Mouse (Mus musculus) lung, postnatal 36 days (tissue): ENCODE results near the gene Adamtsl2.
A peak's percentile ranks its signal among the peaks of the same experiment; 100 is the strongest.

ENCODE experiments used
- DNase-seq: peaks from one replicate; pipeline ENCODE4 v3.0.0; 2022; ENCODE audit warnings: mixed read lengths

The Adamtsl2 gene

DNA sequence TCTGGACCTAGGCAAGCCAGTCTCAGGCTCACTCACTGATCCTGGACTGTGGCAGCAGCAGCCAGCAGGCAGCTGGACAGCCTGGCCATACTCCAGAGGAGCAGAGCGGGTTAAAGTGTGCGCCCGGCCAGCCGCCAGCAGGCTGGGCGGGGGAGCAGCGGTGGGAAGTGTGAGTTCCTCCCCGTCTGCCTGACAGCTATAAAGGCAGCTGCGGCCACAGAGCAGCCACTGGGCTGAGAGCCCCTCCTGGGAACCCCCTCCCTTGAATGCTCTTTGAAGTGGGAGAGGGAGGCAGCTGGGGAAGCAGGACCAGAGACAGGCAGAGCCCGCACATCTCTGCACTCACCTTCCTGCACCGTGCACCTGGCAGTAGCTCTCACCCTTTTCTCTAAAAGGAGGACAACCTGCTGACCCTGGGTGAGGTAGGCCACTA lies at the start of gene Adamtsl2:
Gene Adamtsl2, plus strand, starts transcription at position 228 of the 433 bp plus-strand sequence.
- DNase-seq = peak; percentile 79

DNA sequence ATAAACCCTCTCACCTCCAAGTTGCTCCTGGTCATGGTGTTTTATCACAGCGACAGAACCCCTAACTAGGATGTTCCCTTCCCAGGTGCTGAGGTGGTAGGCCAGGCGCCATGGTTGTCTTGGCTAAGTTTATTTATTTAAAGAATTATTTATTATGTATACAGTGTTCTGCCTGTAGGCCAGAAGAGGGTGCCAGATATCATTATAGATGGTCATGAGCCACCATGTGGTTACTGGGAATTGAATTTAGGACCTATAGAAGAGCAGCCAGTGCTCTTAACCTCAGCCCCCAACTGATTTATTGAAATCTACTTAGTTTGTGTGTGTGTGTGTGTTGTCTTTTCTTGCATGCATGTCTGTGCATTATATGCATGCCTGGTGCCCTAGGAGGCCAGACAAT lies 46.8 kb upstream of the Adamtsl2 start:
- DNase-seq = no peak

DNA sequence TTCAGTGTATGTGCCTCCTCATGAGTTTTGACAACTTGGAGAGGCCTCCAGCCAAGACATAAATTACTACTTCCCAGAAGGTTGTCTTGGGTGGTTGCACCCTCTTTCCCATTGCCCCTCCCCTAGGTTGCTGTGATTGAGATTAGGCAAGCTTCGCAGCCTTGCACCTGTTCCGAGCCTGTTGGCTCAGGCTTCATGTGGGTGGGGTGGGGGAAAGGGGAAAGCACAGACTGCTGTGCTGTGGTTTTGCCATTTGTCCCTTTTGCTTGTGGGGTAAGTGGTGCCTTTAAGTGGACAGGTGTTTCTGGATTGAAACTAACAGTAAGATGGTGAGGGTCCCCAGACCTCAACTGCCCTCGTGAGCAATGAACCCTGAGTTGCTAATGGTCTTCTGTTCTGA lies 43.2 kb upstream of the Adamtsl2 start:
- DNase-seq = no peak

DNA sequence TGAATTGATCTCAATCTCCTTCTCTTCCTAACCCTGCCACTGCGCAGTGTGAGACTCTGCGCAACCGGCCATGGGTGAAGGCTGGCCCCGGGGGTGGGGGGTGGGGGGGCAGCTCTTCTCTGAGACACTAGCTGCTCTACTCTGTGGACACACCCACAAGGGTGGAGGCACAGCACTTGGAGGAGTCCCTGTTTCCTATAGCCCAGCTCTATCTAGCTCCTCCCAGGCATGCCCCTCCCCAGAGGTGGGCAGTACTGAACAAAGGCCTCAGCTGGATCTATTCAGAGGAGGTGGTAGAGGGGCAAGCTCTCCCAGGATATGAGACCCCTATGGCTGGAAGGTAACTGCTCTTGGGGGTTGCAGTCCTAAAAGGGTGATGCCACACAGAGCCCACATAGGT lies 42.2 kb upstream of the Adamtsl2 start:
- DNase-seq = no peak

DNA sequence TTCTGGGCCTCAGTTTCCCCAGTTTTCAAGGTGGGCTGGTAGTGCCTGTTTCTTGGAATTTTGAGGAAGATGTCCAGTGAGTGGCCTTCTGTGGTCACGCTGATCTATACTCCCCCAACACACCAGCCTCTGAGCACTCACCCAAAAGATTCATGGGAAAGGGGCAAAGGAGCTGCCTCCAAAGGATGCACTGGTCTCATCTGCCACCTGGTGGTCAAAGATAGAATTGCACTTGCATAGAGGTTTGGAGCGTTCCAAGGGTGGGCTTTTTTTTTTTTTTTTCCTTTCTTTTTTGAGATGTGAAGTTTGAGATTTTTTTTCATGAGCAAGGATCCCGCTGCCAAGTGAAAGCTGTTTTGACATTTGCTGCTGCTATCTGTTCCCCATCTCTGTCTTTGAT lies 40.6 kb upstream of the Adamtsl2 start:
- peak; percentile 91 for DNase-seq

DNA sequence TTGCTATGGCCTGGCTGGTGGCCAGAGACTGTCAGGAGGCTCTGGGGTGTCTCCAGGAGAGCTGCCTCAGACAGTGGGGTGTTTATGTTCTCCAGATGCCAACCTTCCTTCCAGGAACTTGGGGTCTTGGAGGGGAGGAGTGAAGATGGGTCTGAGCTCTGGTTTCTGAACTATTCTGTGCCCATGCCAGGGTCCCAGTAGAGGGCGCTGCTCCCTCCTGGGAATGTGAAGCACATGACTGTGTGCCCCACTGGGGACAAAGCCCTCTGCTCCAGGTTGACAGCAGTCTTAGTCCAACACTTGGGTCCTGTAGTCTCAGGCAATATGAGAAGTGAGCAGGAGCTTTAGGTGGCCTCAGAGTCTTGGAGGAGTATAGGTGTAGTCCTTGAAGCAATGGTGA lies 39.9 kb upstream of the Adamtsl2 start:
- no peak for DNase-seq

DNA sequence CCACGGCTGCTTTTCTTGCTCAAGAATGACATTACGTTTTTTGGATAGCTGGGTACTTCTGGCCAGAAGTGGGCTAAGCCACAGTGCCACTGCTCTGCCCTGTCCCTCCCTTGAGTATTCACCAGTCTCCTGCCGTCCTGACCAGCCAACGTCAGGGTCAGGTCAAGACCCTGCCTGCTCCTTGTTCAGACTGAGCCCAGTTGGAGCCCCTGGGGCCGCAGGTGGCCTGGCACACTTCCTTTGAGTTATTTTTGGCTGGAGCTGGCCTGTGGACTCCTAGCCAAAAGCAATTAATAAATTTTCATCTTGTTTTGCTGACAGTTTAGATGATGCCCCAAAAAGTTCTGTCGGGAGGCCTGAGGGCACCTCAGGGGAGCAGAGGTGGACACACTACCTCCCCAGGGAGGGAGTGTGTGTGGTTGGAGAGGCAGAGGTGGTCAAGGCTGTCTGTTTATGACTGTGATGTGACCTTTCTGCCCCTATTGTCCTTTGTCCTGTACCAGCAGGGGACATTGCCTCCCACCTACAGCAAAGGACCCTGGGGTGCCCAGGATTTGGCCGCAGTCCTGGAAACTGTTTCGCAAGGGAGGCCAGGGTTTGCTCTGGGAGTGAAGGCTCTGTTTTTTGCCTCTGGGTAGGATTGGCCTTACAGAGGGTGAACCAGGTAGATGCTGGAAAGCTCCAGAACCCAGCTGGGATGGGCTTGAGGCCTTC lies 36.9 kb upstream of the Adamtsl2 start:
- no peak for DNase-seq

DNA sequence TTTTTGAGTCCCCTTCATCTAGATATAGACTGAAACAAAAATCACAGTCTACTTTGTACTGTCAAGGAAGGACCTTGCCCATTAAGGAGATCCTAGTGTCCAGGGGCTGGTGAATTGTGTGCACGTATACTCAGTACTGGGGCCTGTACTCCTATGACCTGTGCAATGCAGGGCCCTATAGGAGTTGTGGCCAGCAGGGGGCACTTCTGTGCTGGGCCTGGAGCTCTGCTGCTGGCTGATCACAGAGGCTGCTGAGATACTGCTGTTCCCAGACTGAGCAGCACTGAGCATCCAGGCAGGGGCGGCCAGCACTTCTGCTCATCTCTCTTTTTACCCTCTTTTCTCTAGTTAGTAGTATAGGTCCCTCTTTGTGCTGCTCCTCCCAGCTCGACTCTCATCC lies 35.7 kb upstream of the Adamtsl2 start:
- peak; percentile 91 for DNase-seq

DNA sequence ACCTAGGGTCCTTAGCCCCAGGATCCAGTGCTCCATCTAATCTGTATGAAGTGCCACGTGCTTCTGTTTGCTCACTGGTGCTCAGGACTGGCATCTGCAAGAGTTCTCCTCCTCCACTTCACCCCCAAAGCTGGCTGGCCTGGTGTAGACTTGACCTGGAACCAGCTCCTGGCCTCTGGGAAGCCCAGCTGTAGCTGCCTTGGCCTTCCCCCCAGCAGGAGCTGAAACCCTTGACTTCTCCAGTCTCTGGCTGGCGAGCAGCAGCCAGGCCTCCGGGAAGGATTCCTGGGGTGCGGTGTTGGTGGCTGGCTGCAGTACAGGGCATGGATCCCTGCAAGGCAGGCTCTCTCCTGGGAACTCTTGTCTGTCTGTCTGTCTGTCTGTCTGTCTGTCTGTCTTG lies 35.0 kb upstream of the Adamtsl2 start:
- peak; percentile 47 for DNase-seq

DNA sequence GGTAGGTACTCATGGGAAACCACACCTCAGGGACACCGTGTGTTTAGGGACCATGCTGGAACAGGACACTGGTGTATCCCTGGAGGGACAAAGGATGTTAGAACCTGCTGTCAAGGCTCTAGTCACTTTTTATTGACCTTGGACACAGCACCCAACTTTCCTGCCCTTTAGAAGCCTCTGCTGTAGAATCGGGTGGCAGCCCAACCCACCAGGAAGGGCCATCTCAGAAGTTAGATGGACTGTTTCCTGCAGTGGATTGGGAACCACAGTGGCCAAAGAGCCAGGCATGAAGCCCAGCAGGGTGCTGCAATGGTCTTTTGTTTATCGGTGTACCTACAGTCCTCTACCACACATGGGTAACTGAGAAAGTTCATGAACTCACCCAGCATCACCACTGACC lies 34.5 kb upstream of the Adamtsl2 start:
- DNase-seq = peak; percentile 35

DNA sequence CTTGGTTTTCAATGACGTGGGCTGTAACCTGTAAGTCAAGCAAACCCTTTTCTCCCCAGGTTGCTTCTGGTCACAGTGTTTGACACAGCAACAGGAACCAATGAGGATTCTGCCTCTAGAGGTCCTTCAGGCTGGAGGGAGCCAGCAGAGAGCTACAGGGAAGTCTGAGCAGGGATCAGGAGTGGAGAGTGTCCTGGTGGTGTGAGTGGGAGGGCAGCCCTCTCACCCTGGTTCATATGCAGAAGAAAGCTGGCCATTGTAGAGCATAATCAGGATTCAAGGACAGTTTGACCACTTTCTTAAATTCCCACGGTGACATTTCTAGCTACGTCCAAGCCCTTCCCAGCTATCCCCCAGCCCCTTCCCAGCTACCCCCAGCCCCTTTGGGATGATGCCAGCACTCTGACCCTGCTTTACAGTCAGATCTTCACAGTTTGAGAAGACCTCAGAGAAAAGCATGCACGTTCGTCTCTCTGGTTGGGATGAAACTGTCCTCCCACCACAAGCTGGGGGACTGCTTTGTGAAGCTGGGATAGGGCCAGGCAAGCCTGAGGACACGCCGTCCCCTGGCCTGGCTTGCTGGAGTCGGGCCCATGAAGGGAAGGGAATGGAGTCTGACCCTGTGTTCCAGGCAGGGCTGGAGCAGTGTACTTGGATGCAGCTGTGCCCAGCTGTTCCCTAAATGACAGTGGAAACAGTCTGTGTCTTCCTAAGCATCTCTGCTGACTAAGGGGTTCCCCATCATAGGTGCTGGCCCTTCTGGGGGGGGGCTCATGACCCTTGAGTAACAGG lies 33.0 kb upstream of the Adamtsl2 start:
- DNase-seq = peak; percentile 80

DNA sequence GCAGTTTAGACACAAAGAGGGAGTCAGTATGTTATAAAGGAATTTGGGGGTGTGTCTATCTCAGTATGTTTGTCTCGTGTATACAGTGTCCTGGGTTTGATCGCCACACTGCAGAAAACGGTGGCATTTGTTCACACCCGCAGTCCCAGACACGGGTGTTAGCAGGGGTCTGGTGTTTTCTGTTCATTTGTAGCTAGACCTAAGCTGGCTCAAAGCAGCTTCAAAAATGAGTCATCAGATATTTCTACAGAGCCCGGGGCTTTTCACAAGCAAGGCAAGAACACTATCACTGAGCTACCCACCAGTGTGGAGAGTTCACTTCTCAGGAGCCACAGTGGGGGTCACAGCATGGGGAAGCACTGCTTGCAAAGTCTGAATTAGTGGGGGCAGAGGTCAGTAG lies 29.8 kb upstream of the Adamtsl2 start:
- DNase-seq = no peak

DNA sequence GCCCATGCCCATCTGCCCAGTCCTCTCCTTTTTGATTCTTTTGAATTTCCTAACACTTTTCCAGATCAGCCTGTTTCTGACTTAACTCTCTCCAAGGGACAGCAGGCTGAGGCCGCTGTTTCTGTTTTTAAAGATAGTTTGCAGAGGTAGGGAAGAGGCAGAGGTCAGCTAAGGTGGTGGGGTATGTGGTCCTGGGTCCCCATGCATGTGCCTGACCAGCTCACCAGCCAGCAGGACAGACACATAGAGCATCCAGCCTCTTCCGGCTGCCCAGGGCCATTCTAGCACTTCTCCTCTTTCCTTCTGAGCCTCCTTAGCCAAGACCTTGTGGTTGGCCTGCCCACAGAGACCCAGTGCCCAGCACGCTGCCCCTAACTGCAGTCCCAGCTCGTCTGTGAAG lies 20.9 kb upstream of the Adamtsl2 start:
- DNase-seq = no peak

DNA sequence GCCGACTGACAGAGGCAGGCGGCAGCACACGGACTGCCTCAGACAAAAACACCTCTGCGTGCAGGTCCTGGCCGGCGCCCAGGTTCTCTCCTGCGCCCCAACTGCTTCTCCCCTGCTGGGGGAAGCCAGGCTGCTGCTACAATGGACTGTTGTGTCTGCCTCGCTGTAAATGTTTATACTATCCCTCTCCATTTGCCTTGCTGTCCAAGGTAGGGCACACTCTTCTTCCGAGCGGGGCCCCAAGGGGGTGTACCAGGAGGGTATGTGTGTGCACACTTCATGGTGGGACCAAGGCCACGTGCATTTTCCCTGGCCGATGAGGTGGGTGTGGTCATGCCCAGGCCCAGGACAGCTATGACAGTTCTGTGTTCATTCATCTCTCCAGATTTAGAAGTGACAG lies 20.4 kb upstream of the Adamtsl2 start:
- DNase-seq = no peak

DNA sequence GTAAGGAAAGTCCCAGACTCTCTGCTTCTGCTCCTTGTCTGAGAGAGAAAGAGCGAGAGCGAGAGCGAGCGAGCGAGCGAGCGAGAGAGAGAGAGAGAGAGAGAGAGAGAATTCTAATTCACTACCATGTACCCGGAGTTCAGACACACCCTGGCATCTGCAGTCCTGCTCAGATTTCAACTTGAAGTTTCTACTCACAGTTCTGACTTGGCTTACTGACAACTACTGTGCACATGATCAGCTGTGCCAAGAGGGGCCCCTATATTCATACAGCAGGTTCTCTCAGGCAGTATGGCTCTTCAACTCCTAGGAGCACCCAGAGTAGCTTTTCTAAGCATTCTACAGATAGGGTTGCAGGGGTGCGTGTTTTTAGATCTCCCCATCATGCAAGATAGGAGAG lies 20.0 kb upstream of the Adamtsl2 start:
- DNase-seq = peak; percentile 44

DNA sequence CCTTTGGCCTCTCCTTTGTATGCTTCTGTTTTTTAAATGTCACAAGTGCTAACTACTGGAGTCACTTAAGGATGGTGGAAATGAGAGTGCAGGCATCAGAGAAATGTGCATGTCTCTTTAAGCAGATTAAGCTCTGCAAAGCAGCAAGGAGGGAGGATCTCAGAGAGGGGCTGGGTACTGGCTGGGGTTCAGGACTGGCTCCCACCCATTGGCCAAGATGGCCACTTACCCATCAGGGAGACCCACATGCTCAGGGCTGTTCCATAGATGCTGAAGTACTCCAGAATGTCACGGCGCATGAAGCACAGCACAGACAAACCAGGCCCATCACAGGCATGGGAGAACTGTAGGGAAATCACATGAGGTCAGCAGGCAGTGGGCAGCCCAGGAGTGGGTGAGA lies 12.1 kb upstream of the Adamtsl2 start:
- no peak for DNase-seq

DNA sequence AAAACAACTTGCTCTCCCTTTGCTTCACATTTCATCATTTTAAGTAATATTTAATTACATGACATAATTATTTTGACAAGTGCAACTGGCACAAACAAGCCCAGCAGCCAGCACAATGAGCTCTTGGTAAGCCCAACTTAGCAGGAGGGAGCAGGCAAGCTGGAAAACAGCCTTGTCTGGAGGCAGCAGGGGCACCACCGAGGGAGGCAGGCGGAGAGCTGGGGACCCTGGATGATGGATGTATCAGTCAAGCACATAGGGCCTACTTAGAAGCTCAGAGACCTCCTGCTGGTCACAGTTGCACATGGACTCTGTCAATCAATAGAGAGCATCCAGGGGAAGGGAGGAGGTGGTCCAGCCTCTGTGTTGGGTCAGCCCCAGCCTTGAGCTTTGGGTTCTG lies 11.2 kb upstream of the Adamtsl2 start:
- no peak for DNase-seq

DNA sequence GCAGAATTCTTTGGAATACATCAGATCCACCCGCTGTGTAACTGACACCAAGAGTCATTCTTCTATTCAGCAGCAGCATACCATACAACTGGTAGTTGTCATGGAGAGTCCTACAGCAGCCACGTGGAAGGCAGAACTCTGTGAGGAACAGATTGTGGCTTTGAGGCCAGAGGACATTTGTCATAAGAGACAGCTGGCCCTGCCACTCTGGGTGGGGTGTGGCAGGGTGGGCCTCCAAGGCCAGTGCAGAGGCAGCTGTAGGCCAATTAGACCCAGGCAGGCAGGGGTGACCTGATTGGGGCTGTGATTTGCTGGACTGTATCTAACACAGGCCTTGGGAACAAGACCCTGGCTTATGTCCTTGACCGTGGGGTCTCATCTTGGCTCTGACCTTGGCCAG lies 9.5 kb upstream of the Adamtsl2 start:
- DNase-seq = no peak

DNA sequence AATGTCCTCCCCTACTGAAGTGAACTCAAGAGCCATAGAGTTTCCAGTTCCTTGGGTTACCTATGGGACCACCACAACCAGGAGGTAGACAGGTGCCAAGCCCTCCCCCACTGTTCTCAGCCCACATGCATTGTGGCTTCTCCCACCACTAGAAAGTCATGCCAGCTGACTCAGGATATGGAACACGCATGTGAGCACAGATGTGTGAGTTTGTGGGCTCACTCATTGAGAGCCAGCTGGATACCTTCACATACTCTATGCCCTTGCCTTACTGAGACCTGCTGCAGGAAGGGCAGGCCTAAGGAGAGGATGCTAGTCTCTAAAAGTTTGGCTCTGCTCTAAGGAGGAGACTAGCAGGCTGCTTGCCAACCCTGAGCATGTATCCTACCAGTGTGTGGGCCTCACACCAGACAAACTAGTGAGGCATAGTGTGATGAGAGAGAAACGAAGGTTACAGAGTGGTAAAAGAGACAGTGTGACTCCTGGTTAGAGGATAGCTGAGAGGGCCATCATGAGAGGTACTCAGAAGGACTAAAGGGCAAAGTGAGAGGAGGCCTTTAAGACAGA lies 8.8 kb upstream of the Adamtsl2 start:
- DNase-seq = no peak

DNA sequence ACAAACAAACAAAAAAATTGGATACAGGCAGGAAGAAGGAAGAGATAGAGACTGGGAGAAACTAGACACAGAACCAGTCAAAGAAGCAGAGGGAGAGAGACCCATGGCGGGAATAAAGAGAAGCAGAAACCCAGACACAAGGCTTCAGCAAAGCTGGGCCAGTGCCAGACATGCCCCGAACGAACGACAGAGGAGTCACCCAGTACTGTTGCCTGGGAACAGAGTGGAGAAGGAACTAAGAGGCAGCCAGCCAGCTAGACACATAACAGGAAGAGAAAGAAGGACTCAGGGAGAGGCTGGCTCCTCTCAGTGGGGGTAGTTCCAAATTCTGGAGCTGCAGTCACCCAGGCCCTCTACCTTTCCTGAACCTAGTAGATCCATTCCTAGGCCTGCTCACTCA lies 8.0 kb upstream of the Adamtsl2 start:
- peak; percentile 84 for DNase-seq

DNA sequence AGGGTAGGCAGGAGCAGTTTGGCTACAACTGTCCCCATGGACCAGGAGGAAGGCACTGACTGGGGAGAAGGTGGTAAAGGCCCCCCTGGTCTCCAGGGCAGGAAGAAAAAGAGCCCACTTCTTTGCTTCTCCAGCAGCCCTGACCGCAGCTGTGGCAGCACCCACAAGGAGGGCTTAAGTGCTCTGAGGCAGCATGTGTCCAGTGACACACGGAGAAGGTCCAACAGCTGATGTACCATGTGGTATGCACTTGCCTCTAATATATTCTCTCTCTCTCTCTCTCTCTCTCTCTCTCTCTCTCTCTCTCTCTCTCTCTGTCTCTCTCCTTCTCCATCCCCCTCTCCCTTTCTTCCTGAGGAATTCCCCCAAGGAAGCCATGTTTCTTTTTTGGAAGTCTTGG lies 7.2 kb upstream of the Adamtsl2 start, which contains the start of gene Mymk:
Gene Mymk, minus strand, starts transcription at position 202 of the 400 bp plus-strand sequence.
- no peak for DNase-seq

DNA sequence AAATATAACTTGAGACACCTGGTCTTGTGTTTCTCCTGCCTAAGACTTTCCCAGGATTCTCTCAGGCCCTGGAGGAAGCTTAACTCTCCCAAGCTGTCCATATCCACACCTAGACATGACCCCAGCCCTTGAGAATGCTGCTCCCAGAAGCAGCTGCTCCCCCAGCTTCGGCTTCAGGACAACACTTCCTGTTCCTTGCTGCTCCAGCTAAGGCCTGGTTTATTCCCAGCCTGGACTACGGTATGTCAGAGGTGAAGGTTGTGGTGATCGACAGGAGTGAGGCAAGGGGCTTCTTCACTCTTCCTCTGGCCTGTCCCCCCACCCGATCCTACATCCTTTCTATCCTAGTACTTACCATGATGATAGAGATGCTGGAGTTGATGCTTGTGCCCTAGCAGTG lies 5.8 kb upstream of the Adamtsl2 start:
- DNase-seq = no peak

DNA sequence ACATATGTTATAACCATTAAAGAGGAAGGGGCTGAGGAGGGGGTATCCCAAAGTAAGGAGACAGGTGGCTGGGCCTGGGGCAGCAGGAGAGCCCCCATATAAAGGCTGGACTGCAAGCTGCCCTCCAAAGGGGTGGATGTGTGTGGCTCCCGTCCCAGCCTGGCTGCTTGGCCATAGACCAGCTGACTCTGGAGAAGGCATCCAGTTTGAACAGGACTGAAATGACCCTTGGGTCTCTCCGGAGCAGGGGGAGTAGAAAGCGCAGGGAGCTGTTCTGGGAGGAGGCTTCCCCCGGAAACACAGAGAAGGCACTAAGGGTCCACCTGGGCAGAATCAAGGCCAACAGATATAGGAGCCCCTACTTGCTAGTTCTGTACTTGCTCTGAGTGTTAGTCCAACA lies 4.4 kb upstream of the Adamtsl2 start:
- no peak for DNase-seq

DNA sequence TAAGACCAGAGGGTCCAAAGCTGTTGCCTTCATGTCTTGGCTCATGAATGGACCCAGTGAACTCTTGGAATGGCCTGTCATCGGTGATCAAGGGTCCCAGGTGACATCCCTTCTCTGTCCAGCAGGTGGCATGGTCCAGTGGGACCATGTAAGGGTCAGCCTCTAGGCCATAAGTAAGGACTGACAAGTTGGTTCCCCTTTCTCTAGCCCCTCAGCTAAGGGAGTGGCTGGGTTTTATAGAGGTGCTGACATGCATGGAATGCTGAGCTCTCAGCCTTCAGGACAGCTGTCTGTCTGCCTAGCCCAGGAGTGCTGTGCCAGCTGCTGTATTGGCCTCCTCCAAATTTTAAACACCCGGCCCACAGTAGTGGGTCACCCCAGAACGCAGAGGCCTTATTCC lies 3.7 kb upstream of the Adamtsl2 start:
- peak; percentile 80 for DNase-seq
